Mouse (Mus musculus): Measurements from ENCODE around the gene Nudt6. TPM values are rescaled to one million over a fixed set of nuclear protein-coding genes. Genes with fewer than 3 reads are reported as not detected.
A peak's percentile ranks its signal among the peaks of the same experiment; 100 is the strongest.

The Nudt6 gene
- polyA plus RNA-seq, 1 experiment from 2014 or later: 20.4 TPM

DNA sequence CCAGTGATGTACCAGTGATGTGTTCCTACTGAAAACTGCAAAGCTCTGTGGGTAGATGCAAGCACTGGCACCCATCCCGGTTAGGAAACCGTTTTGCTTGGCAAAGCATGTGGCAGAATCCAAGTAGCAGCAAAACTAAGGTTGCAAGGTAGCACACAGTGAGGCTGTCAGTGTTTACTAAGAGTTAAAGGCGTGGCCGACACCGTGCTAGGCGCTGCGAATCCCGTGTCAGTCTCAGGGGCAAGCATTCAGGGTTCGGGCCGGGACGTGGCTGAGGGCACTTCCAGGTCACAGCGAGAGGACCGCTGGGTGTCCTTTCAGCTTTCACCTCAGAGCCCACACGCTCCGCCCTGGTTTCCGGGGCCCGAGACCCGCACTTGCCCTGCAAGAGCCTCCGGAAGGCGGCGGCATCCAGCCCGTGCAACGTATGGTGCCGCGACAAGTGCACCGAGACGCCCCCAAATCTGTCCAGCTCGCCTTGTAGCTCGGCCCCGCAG, 1.0 kb downstream of the Nudt6 start:
- ChIA-PET CTCF (no interaction called here), POLR2A (interaction anchor here (1.1 kb wide), 1 partner anchor 107 kb away, joined by 3 read pairs; the partner anchor contains the start of gene Bbs12)
- in situ Hi-C loops (cut with MboI; ENCODE audit: low pct_unique_long_range_greater_than_20kb): loop anchor here (25.0 kb wide), 2 partner anchors 207 to 557 kb away; partner anchors contain the start of gene 4932438A13Rik
- ATAC-seq (peak; percentile 77), DNase-seq (ENCODE audit: low read depth, low spot score) (no peak)
- no peak for TF ChIP-seq CTCF (IDR thresholded peaks at IDR 0.05)
- no peaks in the 10 kb centered on the region for H3K27me3 ChIP-seq

GRCm38 (mm10) chr3:37418341-37418740, 1.7 kb downstream of the Nudt6 start:
- CTCF ChIA-PET: interaction anchor here (0.9 to 5.2 kb wide), 5 partner anchors 9 to 199 kb away, joined by 3 to 69 read pairs (median 3); no protein-coding TSS in a partner anchor
- no peak for TF ChIP-seq CTCF (IDR thresholded peaks at IDR 0.05)
- POLR2A ChIA-PET: interaction anchor here (0.6 kb wide), 1 partner anchor 190 kb away, joined by 4 read pairs; no protein-coding TSS in a partner anchor
- no peak for DNase-seq (ENCODE audit: low read depth, low spot score)
- in situ Hi-C loops (cut with MboI; ENCODE audit: low pct_unique_long_range_greater_than_20kb): loop anchor here (25.0 kb wide), 2 partner anchors 206 to 556 kb away; partner anchors contain the start of gene 4932438A13Rik
- H3K27me3 ChIP-seq: no peaks in the 10 kb centered on the region
- ATAC-seq: no peak

DNA sequence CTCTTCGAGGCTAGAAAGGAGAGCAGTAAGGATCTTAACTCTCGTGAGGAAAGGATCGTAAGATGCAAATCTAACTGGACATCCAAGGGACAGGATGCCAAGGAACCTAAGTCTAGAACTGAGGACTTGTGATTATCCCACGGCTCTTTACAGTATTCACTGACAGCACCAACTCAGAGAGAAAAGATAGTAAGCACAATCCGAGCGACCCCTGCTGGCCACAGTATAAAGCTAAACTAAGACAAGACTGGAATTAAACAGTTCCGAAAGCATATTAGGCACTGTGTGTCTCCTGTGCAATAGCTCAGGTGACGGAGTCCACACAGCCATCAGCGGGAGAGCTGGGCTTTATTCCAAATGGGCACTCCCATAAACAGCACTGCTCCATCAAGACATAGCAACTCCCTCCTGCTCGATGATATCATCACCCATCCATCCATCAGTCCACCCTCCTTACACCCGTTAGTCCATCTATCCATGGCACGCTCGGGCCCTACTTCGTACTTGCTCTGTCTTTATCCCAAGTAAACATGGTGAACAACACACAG, 5.5 kb downstream of the Nudt6 start:
- no peak for TF ChIP-seq CTCF (IDR thresholded peaks at IDR 0.05)
- ChIA-PET POLR2A (interaction anchor here (0.7 to 1.2 kb wide), 2 partner anchors 73 to 764 kb away, joined by 3 read pairs; no protein-coding TSS in a partner anchor), CTCF (interaction anchor here (0.8 to 5.2 kb wide), 34 partner anchors 9 to 806 kb away, joined by 3 to 69 read pairs (median 6); partner anchors contain the start of gene Fgf2)
- no peaks in the 10 kb centered on the region for H3K27me3 ChIP-seq
- DNase-seq (ENCODE audit: low read depth, low spot score) (peak; percentile 50), ATAC-seq (no peak)
- in situ Hi-C loops (cut with MboI; ENCODE audit: low pct_unique_long_range_greater_than_20kb): loop anchor here (5.0 to 25.0 kb wide), 3 partner anchors 77 to 552 kb away; partner anchors contain the start of gene 4932438A13Rik

DNA sequence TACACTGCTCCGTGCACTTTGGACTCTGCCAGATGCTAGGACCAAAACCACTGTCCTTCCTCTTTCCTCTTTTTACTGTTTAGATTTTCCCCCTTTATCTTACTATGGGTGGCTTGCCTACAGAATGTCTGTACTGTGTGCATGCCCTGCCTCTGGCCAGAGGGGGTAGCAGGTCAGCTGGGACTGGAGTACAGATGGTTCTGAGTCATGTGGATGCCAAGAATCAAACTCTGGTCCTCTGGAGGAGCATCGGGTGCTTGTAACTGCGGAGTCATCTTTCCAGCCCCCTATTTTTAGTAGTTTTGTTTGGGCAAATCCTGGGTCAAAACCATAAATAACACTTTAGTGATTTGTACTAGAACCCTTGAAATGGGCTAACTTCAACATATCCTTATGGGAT, 6.6 kb downstream of the Nudt6 start:
- no peak for ATAC-seq
- DNase-seq (ENCODE audit: low read depth, low spot score): no peak
- H3K27me3 ChIP-seq: no peaks in the 10 kb centered on the region
- in situ Hi-C loops (cut with MboI; ENCODE audit: low pct_unique_long_range_greater_than_20kb): loop anchor here (5.0 to 25.0 kb wide), 3 partner anchors 76 to 551 kb away; partner anchors contain the start of gene 4932438A13Rik
- CTCF ChIA-PET: interaction anchor here (0.8 to 5.2 kb wide), 23 partner anchors 9 to 807 kb away, joined by 3 to 69 read pairs (median 7); partner anchors contain the start of gene Fgf2
- TF ChIP-seq CTCF (IDR thresholded peaks at IDR 0.05): no peak
- POLR2A ChIA-PET: interaction anchor here (0.6 to 0.7 kb wide), 2 partner anchors 63 to 528 kb away, joined by 3 to 4 read pairs; no protein-coding TSS in a partner anchor

GRCm38 (mm10) chr3:37407598-37407997, 12.4 kb downstream of the Nudt6 start:
- TF ChIP-seq CTCF (IDR thresholded peaks at IDR 0.05): no peak
- CTCF ChIA-PET: interaction anchor here (0.8 to 1.3 kb wide), 4 partner anchors 9 to 189 kb away, joined by 3 read pairs; no protein-coding TSS in a partner anchor
- in situ Hi-C loops (cut with MboI; ENCODE audit: low pct_unique_long_range_greater_than_20kb): loop anchor here (25.0 kb wide), 2 partner anchors 195 to 545 kb away; partner anchors contain the start of gene 4932438A13Rik
- ATAC-seq (no peak), DNase-seq (ENCODE audit: low read depth, low spot score) (no peak)
- POLR2A ChIA-PET: no interaction called here
- H3K27me3 ChIP-seq: no peaks in the 10 kb centered on the region

DNA sequence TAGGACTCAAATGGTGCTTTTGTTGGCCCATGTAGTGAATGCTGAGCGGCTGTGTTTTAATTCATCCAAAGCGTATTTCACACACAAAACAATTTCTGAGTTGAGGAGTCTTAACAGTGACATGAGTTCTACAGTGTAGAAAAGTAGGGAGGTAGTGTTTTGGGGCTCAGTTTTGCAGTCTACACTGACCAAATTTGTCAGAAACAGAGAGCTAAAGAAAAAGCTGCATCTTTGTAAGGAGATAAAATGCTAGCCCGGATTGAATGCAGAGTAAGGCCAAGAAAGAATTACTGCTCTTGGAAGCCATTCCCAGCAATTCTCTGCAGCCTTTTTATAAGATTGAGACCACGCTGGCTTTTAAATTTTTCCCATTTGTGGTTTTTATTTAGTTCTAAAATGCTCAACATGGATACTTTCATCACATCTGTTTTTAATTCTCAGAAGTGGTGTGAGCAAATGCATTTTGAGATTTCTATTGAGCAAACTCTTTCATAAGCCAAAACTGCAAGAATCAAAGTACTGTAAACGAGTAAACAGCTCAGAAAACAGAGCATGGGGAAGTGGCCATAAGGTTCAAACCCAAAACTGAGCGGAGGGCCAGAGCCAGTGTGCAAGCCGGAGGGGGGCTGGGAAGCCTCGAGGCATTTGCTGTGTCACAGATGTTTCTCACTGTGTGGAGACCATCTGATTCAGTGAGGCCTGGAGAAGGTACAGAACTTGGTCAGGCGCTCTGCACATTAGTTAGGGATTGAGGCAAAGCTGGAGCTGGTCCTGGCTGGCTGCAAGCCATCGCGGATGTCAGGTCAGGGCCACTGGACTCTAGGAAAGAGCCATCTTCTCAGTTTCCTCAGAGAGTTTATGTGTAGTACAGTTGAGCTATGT, 18.0 kb downstream of the Nudt6 start:
- in situ Hi-C loops (cut with MboI; ENCODE audit: low pct_unique_long_range_greater_than_20kb): loop anchor here (25.0 kb wide), 2 partner anchors 190 to 540 kb away; partner anchors contain the start of gene 4932438A13Rik
- no peaks in the 10 kb centered on the region for H3K27me3 ChIP-seq
- ATAC-seq: no peak
- no peak for DNase-seq (ENCODE audit: low read depth, low spot score)
- TF ChIP-seq CTCF (IDR thresholded peaks at IDR 0.05): no peak
- ChIA-PET POLR2A (interaction anchor here (0.8 kb wide), 1 partner anchor 47 kb away, joined by 4 read pairs; no protein-coding TSS in a partner anchor), CTCF (interaction anchor here (0.9 to 5.7 kb wide), 4 partner anchors 12 to 78 kb away, joined by 3 to 34 read pairs (median 6); no protein-coding TSS in a partner anchor)

GRCm38 (mm10) chr3:37398661-37399395, 21.2 kb downstream of the Nudt6 start:
- CTCF ChIA-PET: interaction anchor here (0.8 to 4.1 kb wide), 11 partner anchors 9 to 75 kb away, joined by 3 to 38 read pairs (median 4); no protein-coding TSS in a partner anchor
- in situ Hi-C loops (cut with MboI; ENCODE audit: low pct_unique_long_range_greater_than_20kb): no loop called here
- no peak for TF ChIP-seq CTCF (IDR thresholded peaks at IDR 0.05)
- DNase-seq (ENCODE audit: low read depth, low spot score) (no peak), ATAC-seq (no peak)
- POLR2A ChIA-PET: interaction anchor here (0.8 to 1.7 kb wide), 3 partner anchors 10 to 33 kb away, joined by 3 to 5 read pairs (median 3); no protein-coding TSS in a partner anchor
- no peaks in the 10 kb centered on the region for H3K27me3 ChIP-seq

- no peaks in the 10 kb centered on the region for H3K27me3 ChIP-seq
- POLR2A ChIA-PET: interaction anchor here (1.7 kb wide), 1 partner anchor 9 kb away, joined by 5 read pairs; no protein-coding TSS in a partner anchor
- no peak for ATAC-seq
- TF ChIP-seq CTCF (IDR thresholded peaks at IDR 0.05): no peak
- in situ Hi-C loops (cut with MboI; ENCODE audit: low pct_unique_long_range_greater_than_20kb): no loop called here
- no peak for DNase-seq (ENCODE audit: low read depth, low spot score)
- CTCF ChIA-PET: interaction anchor here (0.8 to 4.1 kb wide), 9 partner anchors 8 to 178 kb away, joined by 3 to 38 read pairs (median 4); no protein-coding TSS in a partner anchor
These were observed 22.4 kb downstream of the Nudt6 start for GRCm38 (mm10) chr3:37397646-37398045.
